Mouse (Mus musculus): ENCODE measurements at regions not wholly inside any gene's neighbourhood (a gene's known extent, or its start where the extent isn't known, plus 50 kb on each side); places are given as distances from the start of the nearest gene placed in this dataset.

GRCm38 (mm10) chr11:32908723-32909411 is 84.5 kb upstream of the Smim23 start:
- DNase-seq (ENCODE audit: low spot score), result no peak

- no peak for DNase-seq (ENCODE audit: low spot score)
These were observed 83.3 kb upstream of the Smim23 start for GRCm38 (mm10) chr11:32907520-32908233.

- no peak for DNase-seq (ENCODE audit: low spot score)
These were observed 79.6 kb upstream of the Smim23 start for GRCm38 (mm10) chr11:32903970-32904369.

GRCm38 (mm10) chr11:32903389-32903788 is 79.0 kb upstream of the Smim23 start:
- no peak for DNase-seq (ENCODE audit: low spot score)

- DNase-seq (ENCODE audit: low spot score), result no peak
These were observed 78.5 kb upstream of the Smim23 start for GRCm38 (mm10) chr11:32902923-32903322.

- DNase-seq (ENCODE audit: low spot score), result no peak
These were observed 76.0 kb upstream of the Smim23 start for GRCm38 (mm10) chr11:32900437-32900836.

GRCm38 (mm10) chr11:32899604-32900216 is 75.3 kb upstream of the Smim23 start:
- no peak for DNase-seq (ENCODE audit: low spot score)

GRCm38 (mm10) chr11:32895400-32895799 is 71.0 kb upstream of the Smim23 start:
- no peak for DNase-seq (ENCODE audit: low spot score)

GRCm38 (mm10) chr11:32893146-32893903 is 68.9 kb upstream of the Smim23 start:
- DNase-seq (ENCODE audit: low spot score), result no peak

GRCm38 (mm10) chr11:32892496-32892895 is 68.1 kb upstream of the Smim23 start:
- no peak for DNase-seq (ENCODE audit: low spot score)

- peak; percentile 59 for DNase-seq (ENCODE audit: low spot score)
These were observed 64.8 kb upstream of the Smim23 start for GRCm38 (mm10) chr11:32889248-32889647.

GRCm38 (mm10) chr11:32884744-32885143 is 60.3 kb upstream of the Smim23 start:
- DNase-seq (ENCODE audit: low spot score), result no peak

GRCm38 (mm10) chr11:32883062-32883852 is 58.9 kb upstream of the Smim23 start:
- DNase-seq (ENCODE audit: low spot score), result no peak

GRCm38 (mm10) chr11:32878967-32879366 is 54.6 kb upstream of the Smim23 start:
- DNase-seq (ENCODE audit: low spot score), result no peak

Data from testis, postnatal 10 days (tissue).